Mouse (Mus musculus): ENCODE results near the gene Rad1.
"Not testable (repeated sequence)": the region's sequence is repeated elsewhere in the genome, so short reads cannot be mapped to it uniquely, and the experiment has no call there.

The Rad1 gene

GRCm38 (mm10) chr15:10500838-10501719 is 15.3 kb downstream of the Rad1 start:
- intact Hi-C loops (cut with DNase I): loop anchor here (2.0 to 5.0 kb wide), 4 partner anchors 81 to 400 kb away; partner anchors contain the start of gene Rai14

GRCm38 (mm10) chr15:10506099-10506498 is 20.3 kb downstream of the Rad1 start:
- intact Hi-C loops (cut with DNase I): no loop called here

GRCm38 (mm10) chr15:10515166-10515565 is 29.3 kb downstream of the Rad1 start:
- intact Hi-C loops (cut with DNase I): no loop called here

GRCm38 (mm10) chr15:10525896-10526295 is 40.1 kb downstream of the Rad1 start:
- intact Hi-C loops (cut with DNase I): no loop called here

- intact Hi-C loops (cut with DNase I): no loop called here
These were observed 45.5 kb downstream of the Rad1 start for GRCm38 (mm10) chr15:10531352-10531751.

- intact Hi-C loops (cut with DNase I): not testable (repeated sequence)
These were observed 47.5 kb downstream of the Rad1 start for GRCm38 (mm10) chr15:10533361-10533760.

- intact Hi-C loops (cut with DNase I): no loop called here
These were observed 48.8 kb downstream of the Rad1 start for GRCm38 (mm10) chr15:10534591-10534990.

GRCm38 (mm10) chr15:10535969-10536368 is 50.2 kb downstream of the Rad1 start:
- intact Hi-C loops (cut with DNase I): no loop called here

GRCm38 (mm10) chr15:10540271-10541088 is 54.7 kb downstream of the Rad1 start:
- intact Hi-C loops (cut with DNase I): no loop called here
